Mouse (Mus musculus) spleen, postnatal 14 days (tissue): Measurements from ENCODE around the gene Gm9008.
"Not testable (repeated sequence)": the region's sequence is repeated elsewhere in the genome, so short reads cannot be mapped to it uniquely, and the experiment has no call there.

Experiments
- DNase-seq, 2 experiments: peaks; one replicate each; pipeline ENCODE4 v3.0.0; 2021 to 2022; ENCODE audit warnings: low spot score in 2 of 2

Gene Gm9008

GRCm38 (mm10) chr6:76497054-76497835 lies at the start of gene Gm9008:
Gene Gm9008 (minus strand): TSS chr6:76497784.
- DNase-seq, result not testable (repeated sequence)

GRCm38 (mm10) chr6:76521975-76522641 lies 24.5 kb upstream of the Gm9008 start:
- no peak for DNase-seq

- DNase-seq, result no peak
Observed at GRCm38 (mm10) chr6:76510200-76510599, 12.6 kb upstream of the Gm9008 start.

- DNase-seq, result not testable (repeated sequence)
Observed at GRCm38 (mm10) chr6:76496335-76496734, 1.2 kb downstream of the Gm9008 start.

GRCm38 (mm10) chr6:76468194-76468593 lies 29.4 kb downstream of the Gm9008 start:
- DNase-seq, result no peak
